Mouse (Mus musculus) ZHBTc4 (cell line): ENCODE results near the gene Mbd6.

ENCODE experiments used
- DNase-seq: peaks from one replicate; pipeline ENCODE4 v3.0.0-alpha.2; 2011; ENCODE audit warnings: low read depth, low spot score

Mbd6 gene

GRCm38 (mm10) chr10:127288328-127288799 is 454 bp downstream of the Mbd6 start:
- peak; percentile 66 for DNase-seq

GRCm38 (mm10) chr10:127287936-127288293 is 903 bp downstream of the Mbd6 start:
- DNase-seq: no peak

- no peak for DNase-seq
Measured at GRCm38 (mm10) chr10:127287271-127287935, 1.4 kb downstream of the Mbd6 start.

DNA sequence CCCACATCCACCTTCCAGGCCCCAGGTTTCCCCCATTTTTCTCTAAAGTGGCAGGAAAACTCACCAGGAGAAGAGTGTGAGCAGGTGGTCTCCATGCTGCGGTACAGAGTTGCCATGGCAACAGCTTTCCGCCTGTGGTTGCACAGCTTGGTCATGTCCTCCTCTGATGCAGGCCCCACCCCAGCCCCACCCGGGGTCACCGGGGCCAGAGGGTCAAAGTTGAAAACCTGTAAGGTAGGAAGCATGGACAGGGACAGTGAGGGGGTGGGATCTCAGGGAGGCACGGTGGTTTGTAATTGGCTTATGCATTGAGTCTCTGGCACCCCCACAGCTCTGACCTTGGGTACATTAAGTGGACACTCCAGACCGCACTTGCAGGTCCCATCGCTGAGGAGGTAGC is 2.1 kb downstream of the Mbd6 start:
- no peak for DNase-seq

DNA sequence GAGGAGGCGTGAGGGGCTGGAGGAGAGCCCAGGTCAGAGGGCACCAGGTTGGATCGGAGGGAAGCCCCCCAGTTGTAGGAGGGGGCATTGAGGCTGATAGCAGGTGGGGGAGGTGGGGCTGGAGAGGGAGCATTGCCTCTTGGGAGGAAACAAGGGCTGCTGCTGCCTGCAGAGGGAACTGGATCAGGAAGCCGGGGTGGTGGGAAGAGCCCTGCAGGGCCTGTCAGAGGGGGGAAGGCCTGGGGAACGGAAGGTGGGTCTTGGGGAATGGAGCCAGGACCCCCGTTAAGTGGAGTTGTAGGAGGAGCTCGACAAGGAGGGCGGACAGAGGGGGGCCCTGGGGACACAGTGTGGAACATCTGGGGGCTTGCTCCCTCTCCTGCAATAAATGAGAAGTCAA is 2.6 kb downstream of the Mbd6 start:
- DNase-seq: no peak

DNA sequence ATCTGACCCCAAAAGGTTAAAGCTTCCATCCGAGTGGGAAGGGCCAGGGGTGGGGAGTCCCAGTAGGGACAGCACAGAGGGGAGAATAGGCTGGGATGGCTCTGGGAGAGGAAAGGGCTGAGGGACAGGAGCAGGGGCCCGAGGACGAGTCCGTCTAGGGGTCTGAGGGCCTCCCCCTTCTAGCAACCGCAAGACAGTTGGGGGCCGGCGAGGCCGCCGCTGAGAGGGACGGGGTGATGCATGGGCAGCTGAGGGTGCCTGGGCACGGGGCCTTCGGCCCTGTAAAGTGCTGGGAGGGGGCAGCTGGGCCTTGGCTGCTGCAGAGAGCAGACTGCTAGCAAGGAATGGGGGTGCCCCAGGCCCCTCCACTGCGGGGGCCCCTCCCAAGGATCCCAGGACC is 3.2 kb downstream of the Mbd6 start:
- no peak for DNase-seq

- DNase-seq: no peak
Measured at GRCm38 (mm10) chr10:127284724-127285500, 3.9 kb downstream of the Mbd6 start.

- no peak for DNase-seq
Measured at GRCm38 (mm10) chr10:127284105-127284622, 4.7 kb downstream of the Mbd6 start.

DNA sequence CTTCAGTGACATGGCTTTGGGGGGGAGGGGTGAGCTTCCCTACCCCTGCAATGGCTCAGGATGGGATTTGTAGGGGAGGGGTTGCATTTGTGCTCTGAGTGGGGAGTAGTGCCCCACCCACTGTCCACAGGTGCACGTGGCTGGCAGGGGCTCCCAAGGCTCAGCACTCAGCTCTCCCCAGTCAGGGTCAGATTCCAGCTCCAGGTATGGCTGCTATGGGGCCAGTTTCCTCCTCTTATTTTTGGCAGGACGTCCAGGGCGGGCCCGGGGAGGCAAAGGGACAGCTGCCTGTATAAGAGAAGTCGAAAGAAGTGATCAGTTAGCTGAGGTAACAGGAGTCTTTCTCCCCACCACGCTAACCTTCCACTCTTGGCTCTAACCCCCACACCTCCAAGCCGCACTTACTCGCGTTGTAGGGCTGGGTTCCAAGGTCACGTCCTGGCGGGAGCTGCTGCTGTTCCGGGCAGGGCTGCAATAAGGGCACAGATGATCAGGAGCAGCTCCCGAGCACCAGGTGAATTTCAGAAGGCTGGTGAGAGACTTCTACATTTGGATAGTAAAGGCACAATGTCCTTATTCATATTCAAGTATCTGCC is 6.1 kb downstream of the Mbd6 start:
- DNase-seq: peak; percentile 56

DNA sequence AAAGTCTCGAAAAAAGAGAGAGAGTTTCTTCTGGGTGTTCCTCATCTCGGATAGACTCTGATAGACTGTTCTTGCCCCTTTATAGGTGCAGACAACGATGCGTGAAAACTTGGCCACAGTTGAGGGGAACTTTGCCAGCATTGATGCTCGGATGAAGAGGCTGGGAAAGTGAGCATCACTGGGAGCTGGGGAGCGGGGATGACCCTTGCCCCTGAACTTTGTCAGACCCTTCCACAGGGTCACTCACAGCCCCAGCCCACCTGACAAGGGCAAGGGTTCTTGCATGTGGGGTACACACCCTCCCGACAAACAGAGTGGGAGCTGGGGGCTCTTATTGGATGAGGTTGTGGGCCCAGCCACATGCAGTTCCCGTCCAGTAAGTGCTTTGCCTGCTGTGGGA is 7.5 kb downstream of the Mbd6 start:
- DNase-seq: no peak

GRCm38 (mm10) chr10:127279730-127280129 is 9.1 kb downstream of the Mbd6 start:
- no peak for DNase-seq

DNA sequence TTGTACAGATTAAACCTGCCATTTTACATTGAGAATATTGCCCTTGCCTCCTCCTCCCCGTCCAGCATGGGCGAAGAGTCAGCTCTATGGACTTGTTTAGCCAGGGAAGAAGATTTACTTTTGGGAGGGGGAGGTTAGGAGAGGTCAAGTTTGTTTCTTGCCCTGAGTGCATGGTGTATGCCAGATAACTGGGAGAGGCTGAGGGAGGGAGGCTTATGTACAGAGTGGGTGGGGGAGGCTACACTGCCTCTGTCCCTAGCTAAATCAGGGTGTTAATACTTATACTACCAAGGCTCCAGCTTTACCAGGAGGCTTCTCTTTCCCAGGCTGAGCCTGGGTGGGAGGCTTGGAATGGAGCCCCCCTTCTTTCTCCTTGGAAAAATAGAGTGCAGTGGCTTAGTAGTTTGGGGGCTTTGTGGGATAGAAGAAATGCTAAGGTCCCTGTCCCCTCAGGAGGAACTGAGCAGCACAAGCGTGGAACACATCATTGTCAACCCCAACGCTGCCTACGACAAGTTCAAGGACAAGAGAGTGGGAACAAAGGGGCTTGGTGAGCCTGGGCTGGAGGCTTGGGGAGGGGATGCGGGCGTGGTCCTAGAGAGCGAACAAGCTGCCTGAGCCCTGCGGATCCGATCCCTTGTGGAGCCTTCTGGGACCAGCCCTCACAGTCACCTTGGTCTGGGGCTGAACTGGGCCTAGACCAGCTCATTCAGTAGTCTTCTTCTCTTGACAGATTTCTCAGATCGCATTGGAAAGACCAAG is 14.4 kb downstream of the Mbd6 start:
- peak; percentile 94 for DNase-seq

GRCm38 (mm10) chr10:127272371-127272770 is 16.4 kb downstream of the Mbd6 start:
- no peak for DNase-seq

- DNase-seq: peak; percentile 82
Measured at GRCm38 (mm10) chr10:127269884-127270283, 18.9 kb downstream of the Mbd6 start.

GRCm38 (mm10) chr10:127269036-127269435 is 19.8 kb downstream of the Mbd6 start:
- no peak for DNase-seq

DNA sequence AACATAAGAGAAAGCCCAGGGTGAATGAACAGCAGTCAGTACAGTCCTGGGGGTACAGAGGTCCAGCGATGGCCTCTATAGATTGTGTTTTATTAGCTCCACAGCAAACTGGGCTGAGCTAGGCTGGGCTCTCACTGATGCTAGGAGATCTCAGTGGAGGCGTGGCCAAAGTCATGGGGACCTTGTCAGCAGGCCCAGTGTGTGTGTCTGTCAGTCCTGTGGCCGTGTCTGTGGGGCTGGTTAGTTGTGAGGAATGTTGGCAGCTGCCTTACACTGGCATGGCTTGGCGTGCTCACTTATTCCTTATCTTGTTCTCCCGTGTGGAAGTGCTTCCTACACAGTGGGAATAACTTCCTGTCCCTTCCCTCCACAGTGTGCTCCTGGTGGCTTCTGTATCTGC is 20.4 kb downstream of the Mbd6 start:
- no peak for DNase-seq

DNA sequence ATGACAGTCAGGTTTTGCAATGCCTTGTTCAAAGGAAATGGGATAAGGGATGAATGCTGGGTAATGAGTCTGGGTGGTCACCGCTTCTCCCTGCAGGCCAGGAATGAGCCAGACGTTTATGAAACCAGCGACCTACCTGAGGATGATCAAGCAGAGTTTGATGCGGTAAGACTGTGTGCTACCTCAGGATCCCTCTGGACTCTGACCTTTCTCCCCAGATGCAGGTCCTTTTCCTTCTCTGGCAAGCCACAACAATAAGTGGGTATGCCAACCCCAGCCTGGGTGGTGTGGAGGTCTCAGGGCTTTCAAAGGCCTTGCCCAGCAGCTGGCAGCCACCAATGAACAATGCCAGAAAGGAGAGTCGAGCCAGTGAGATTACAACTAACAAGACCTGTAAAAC is 21.5 kb downstream of the Mbd6 start:
- DNase-seq: no peak

DNA sequence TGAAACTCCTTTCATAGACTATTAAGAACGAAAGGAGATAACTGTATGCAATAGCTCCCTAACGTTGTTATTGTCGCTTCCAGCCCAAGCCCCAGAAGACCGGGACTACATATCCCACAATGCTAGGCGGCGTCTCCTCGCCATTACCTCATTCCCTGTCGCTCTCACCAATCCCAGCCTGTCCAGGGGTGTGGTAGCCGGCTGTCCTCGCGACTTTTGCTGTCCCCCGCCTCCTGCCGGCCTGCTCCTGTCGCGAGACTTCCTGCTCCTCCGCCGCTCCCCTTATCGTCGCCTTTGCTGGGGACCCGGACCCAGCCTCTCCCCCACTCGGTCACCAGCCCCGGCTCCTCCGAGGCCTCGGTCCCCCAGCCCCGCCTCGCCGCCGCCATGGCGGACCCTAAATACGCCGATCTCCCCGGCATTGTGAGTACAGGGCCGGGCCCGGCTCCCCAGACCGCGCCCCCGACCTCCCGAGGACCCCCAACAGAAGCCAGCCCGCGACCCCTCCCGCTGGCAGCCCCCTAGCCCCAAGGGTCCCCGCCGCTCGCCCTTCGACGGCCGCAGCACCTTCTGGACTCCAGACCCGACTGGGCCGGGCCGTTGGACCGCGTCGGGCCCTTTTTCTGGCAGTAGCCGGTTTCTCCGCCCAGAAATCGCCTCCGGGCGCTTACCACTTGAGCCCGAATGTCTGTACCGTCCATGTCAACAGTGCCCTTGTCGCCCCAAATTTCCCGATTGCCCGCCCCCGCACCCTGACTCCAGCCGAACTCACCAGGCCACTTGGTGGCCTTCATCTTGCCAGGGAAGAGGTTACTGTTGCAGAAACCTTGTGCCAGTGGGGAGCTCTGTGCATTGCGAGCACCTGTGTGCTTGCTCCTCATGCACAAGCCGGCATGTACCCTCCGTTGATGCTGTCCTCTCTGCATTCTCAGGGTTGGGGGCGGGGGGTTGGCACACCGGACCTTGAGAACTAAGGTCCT is 22.4 kb downstream of the Mbd6 start, which contains the start of gene Dctn2:
TSS of gene Dctn2 (plus strand) at position 257 of the 980 bp plus-strand sequence.
- DNase-seq: peak; percentile 97

DNA sequence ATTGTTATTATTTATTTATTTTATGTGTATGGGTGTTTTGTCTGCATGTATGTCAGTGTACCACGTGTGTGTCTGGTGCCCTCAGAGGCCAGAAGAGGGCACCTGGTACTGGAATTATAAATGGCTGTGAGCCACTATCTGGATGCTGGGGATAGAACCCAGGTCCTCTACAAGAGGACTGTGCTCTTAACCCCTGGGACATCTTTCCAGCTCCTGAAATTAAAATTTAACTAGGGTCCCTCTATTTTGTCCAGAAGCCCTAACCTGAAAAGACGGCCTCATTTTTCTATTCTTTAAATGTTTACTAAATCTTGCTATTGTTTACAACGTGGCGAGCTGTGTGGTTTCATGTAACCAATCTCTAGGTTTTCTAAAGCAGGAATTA is 23.1 kb downstream of the Mbd6 start:
- DNase-seq: no peak

DNA sequence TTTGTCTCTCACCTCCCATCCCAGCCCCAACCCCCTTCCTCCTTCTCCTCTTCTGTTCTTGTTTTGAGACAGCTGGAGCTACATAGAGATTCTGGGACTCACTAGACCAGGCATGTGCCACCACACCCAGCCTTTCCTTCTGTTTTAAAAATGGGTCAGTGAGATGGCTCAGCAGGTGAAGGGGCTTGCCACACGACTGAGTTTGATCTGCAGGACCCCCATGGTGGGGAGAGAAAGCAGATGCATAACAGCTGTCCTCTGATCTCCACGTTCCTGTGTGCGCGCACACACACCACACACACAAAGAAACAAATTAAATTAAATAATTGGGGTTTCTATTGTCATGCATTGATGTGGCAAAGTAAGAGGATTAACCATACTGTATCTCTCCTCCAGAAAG is 23.8 kb downstream of the Mbd6 start:
- DNase-seq: peak; percentile 64

- DNase-seq: no peak
Measured at GRCm38 (mm10) chr10:127264336-127264735, 24.5 kb downstream of the Mbd6 start.
